Mouse (Mus musculus) MEL (cell line): ENCODE measurements around the gene Ager.

ENCODE experiments used
- CTCF ChIP-seq, 3 experiments: IDR thresholded peaks in 2 of 3; conservative IDR thresholded peaks in 1 of 3; 2 replicates each; pipeline ENCODE4 v1.5.1; 2011 to 2012; ENCODE audit warnings: low read length in 3 of 3, low read depth in 2 of 3, mild to moderate bottlenecking in 2 of 3, improper control_type of control experiment in 1 of 3, inconsistent platforms in 1 of 3, mixed read lengths in 1 of 3, moderate library complexity in 1 of 3; ENCODE audit not compliant: control insufficient read depth in 1 of 3, insufficient read depth in 1 of 3, poor library complexity in 1 of 3, severe bottlenecking in 1 of 3
- EP300 ChIP-seq, 2 experiments: IDR thresholded peaks; 2 replicates each; pipeline ENCODE4 v1.6.1; 2011; ENCODE audit warnings: improper control_type of control experiment in 2 of 2, low read length in 2 of 2, low read depth in 1 of 2, mild to moderate bottlenecking in 1 of 2
- KAT2A ChIP-seq: conservative IDR thresholded peaks from 2 replicates; pipeline ENCODE4 v1.6.1; 2012; ENCODE audit warnings: low read depth, low read length, improper control_type of control experiment, inconsistent platforms
- MAX ChIP-seq: IDR thresholded peaks from 2 replicates; pipeline ENCODE4 v1.6.1; 2011; ENCODE audit warnings: low read length, improper control_type of control experiment
- MXI1 ChIP-seq: IDR thresholded peaks from 2 replicates; pipeline ENCODE4 v1.6.1; 2011; ENCODE audit warnings: mild to moderate bottlenecking, low read depth, low read length, improper control_type of control experiment
- NELFE ChIP-seq: IDR thresholded peaks from 2 replicates; pipeline ENCODE4 v1.6.1; 2011; ENCODE audit warnings: low read depth, low read length, improper control_type of control experiment
- POLR2A ChIP-seq, 2 experiments: IDR thresholded peaks; 2 replicates each; pipeline ENCODE4 v1.6.1; 2011 to 2012; ENCODE audit warnings: low read length in 2 of 2, mild to moderate bottlenecking in 2 of 2, control low read depth in 1 of 2, improper control_type of control experiment in 1 of 2, low read depth in 1 of 2, moderate library complexity in 1 of 2; ENCODE audit not compliant: control insufficient read depth in 1 of 2, insufficient read depth in 1 of 2, poor library complexity in 1 of 2
- TBP ChIP-seq: IDR thresholded peaks from 2 replicates; pipeline ENCODE4 v1.8.0; 2011; ENCODE audit warnings: low read depth, low read length, improper control_type of control experiment
- UBTF ChIP-seq: IDR thresholded peaks from 2 replicates; pipeline ENCODE4 v1.6.1; 2012; ENCODE audit warnings: low read depth, mild to moderate bottlenecking, inconsistent platforms, low read length, improper control_type of control experiment, moderate library complexity, borderline replicate concordance; ENCODE audit not compliant: insufficient read depth
- USF1 ChIP-seq: IDR thresholded peaks from 2 replicates; pipeline ENCODE4 v1.6.1; 2014; ENCODE audit warnings: low read depth, mild to moderate bottlenecking, inconsistent platforms, low read length, improper control_type of control experiment, moderate library complexity
- USF2 ChIP-seq, 2 experiments: IDR thresholded peaks; 2 replicates each; pipeline ENCODE4 v1.6.1; 2011 to 2012; ENCODE audit warnings: improper control_type of control experiment in 2 of 2, low read length in 2 of 2, borderline replicate concordance in 1 of 2, inconsistent platforms in 1 of 2, low read depth in 1 of 2, mild to moderate bottlenecking in 1 of 2; ENCODE audit not compliant: insufficient read depth in 1 of 2
- ZNF384 ChIP-seq: IDR thresholded peaks from 2 replicates; pipeline ENCODE4 v1.6.1; 2012; ENCODE audit warnings: low read depth, mild to moderate bottlenecking, inconsistent platforms, low read length, improper control_type of control experiment

DNA sequence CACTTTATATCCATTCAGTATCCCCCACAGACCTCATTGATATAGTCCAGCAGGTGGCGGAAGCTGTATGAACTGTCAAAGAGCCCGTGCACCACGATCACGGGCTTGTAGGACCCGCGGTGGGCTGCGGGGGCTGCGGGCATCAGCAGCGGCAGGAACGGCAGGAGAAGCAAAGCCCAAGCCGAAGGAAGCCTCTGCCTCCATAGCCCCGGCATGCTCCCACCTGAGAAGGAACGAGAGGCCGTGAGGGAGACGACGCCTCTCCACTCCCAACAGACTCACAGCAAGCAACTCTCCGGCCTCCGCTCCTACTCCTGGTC is 29.1 kb downstream of the Ager start:
- no peak for TF ChIP-seq POLR2A (IDR thresholded peaks at IDR 0.05; ENCODE audit: control insufficient read depth in 1 of 2, insufficient read depth in 1 of 2, low read depth in 1 of 2, low read length in 2 of 2, poor library complexity in 1 of 2)
- TF ChIP-seq NELFE = no peak
- TF ChIP-seq EP300 (IDR thresholded peaks at IDR 0.05; ENCODE audit: low read depth in 1 of 2, low read length in 2 of 2) = no peak
- peak in 2 of 3 experiments; percentile 34 to 46; a peak in 4 of 6 replicates for TF ChIP-seq CTCF (IDR thresholded peaks at IDR 0.05 in 2 of 3, conservative IDR thresholded peaks at IDR 0.05 in 1 of 3; ENCODE audit: control insufficient read depth in 1 of 3, insufficient read depth in 1 of 3, low read depth in 2 of 3, low read length in 3 of 3, poor library complexity in 1 of 3, severe bottlenecking in 1 of 3)
- TF ChIP-seq MAX = peak; percentile 7; the same call in 1 of the 2 replicates
- TF ChIP-seq ZNF384 = no peak
- no peak for TF ChIP-seq USF1
- TF ChIP-seq UBTF = no peak
- TF ChIP-seq USF2 (IDR thresholded peaks at IDR 0.05; ENCODE audit: borderline replicate concordance in 1 of 2, insufficient read depth in 1 of 2, low read depth in 1 of 2, low read length in 2 of 2) = no peak
- no peak for TF ChIP-seq KAT2A
- no peak; the same call in 1 of the 2 replicates for TF ChIP-seq MXI1
- TF ChIP-seq TBP = no peak
